Mouse (Mus musculus) liver, postnatal 0 days (tissue): ENCODE measurements around the gene Olfr312.

ENCODE experiments used
- CTCF ChIP-seq: sonication (generic); IDR thresholded peaks from 2 replicates; pipeline ENCODE4 v1.5.1; 2016; ENCODE audit warnings: antibody characterized with exemption, low read depth
- EP300 ChIP-seq: IDR thresholded peaks from 2 replicates; pipeline ENCODE4 v1.6.1; 2016; ENCODE audit warnings: antibody characterized with exemption, low read depth, mild to moderate bottlenecking

- TF ChIP-seq CTCF (no peak), EP300 (no peak)
Observed at GRCm38 (mm10) chr11:58799747-58800146, 29.3 kb upstream of the Olfr312 start.
